Mouse (Mus musculus) kidney, embryonic 14.5 days (tissue): ENCODE results near the gene Gm26602. TPM values are rescaled to one million over a fixed set of nuclear protein-coding genes. Genes with fewer than 3 reads are reported as not detected.

Source experiments
- ATAC-seq: fragments of 200-750 bp; cut with Nextera tagmentation; 2 replicates; pipeline ENCODE4 v1.8.0; 2017; ENCODE audit warnings: moderate number of reproducible peaks, mild to moderate bottlenecking, moderate TSS enrichment, moderate library complexity; ENCODE audit not compliant: low FRiP score, low TSS enrichment
- H3K27ac ChIP-seq: fragments of 300-500 bp; sonication (generic); 2 replicates; pipeline ENCODE4 v1.5.1; 2014; ENCODE audit warnings: low read depth, mild to moderate bottlenecking, low read length, moderate library complexity, mixed read lengths
- H3K27me3 ChIP-seq: fragments of 300-500 bp; sonication (generic); 2 replicates; pipeline ENCODE4 v1.6.1; 2014; ENCODE audit warnings: mild to moderate bottlenecking, low read length; ENCODE audit not compliant: control insufficient read depth, insufficient read depth
- H3K36me3 ChIP-seq: fragments of 300-500 bp; sonication (generic); 2 replicates; pipeline ENCODE4 v1.6.1; 2014; ENCODE audit warnings: low read length, mixed read lengths; ENCODE audit not compliant: control insufficient read depth, insufficient read depth
- H3K4me1 ChIP-seq: fragments of 300-500 bp; sonication (generic); 2 replicates; pipeline ENCODE4 v1.6.1; 2014; ENCODE audit warnings: low read length, mixed read lengths; ENCODE audit not compliant: control insufficient read depth, insufficient read depth
- H3K4me2 ChIP-seq: fragments of 300-500 bp; sonication (generic); replicated peaks from 2 replicates; pipeline ENCODE4 v1.6.1; 2014; ENCODE audit warnings: low read depth, mild to moderate bottlenecking, low read length
- H3K4me3 ChIP-seq: fragments of 300-500 bp; sonication (generic); 2 replicates; pipeline ENCODE4 v1.5.1; 2014; ENCODE audit warnings: mild to moderate bottlenecking, low read length
- H3K9ac ChIP-seq: fragments of 300-500 bp; sonication (generic); 2 replicates; pipeline ENCODE4 v1.6.1; 2014; ENCODE audit warnings: low read depth, mild to moderate bottlenecking, low read length, moderate library complexity
- H3K9me3 ChIP-seq: fragments of 300-500 bp; sonication (generic); 2 replicates; pipeline ENCODE4 v1.6.1; 2016; ENCODE audit warnings: low read length; ENCODE audit not compliant: control insufficient read depth
- WGBS: fragments of 180-500 bp; shearing (Covaris S2); extraction: QIAGEN DNeasy Blood & Tissue Kit; methylation state at CpG from one replicate; pipeline ENCODE4 v1.1.7; 2014; 5-methylcytosine and 5-hydroxymethylcytosine counted together
- polyA plus RNA-seq: library from polyadenylated mRNA; unstranded; fragments of >200 nt; fragmentation: Nextera tagmentation; extraction: Ambion mirVana; gene quantifications from 2 replicates; pipeline ENCODE4 v1.2.1, GENCODE M21; 2014

The Gm26602 gene
- polyA plus RNA-seq, 1 experiment from 2014 or later: 10.8 TPM

- Histone ChIP-seq H3K9me3 (no peaks in the 10 kb centered on the region), H3K4me1 (peaks cover 75% of the 10 kb centered on the region), H3K9ac (peak overlapping the region; percentile 23; the same call in 1 of the 2 replicates), H3K4me2 (peak overlapping the region; percentile 30), H3K27me3 (no peaks in the 10 kb centered on the region), H3K4me3 (no peak overlapping the region), H3K36me3 (peaks cover 41% of the 10 kb centered on the region), H3K27ac (peak overlapping the region; percentile 53)
- peak; percentile 44 for ATAC-seq
- 11% methylated on average over 8 of the region's 8 CpGs for WGBS
Measured at GRCm38 (mm10) chr10:79932736-79933135, 22.1 kb downstream of the Gm26602 start.

DNA sequence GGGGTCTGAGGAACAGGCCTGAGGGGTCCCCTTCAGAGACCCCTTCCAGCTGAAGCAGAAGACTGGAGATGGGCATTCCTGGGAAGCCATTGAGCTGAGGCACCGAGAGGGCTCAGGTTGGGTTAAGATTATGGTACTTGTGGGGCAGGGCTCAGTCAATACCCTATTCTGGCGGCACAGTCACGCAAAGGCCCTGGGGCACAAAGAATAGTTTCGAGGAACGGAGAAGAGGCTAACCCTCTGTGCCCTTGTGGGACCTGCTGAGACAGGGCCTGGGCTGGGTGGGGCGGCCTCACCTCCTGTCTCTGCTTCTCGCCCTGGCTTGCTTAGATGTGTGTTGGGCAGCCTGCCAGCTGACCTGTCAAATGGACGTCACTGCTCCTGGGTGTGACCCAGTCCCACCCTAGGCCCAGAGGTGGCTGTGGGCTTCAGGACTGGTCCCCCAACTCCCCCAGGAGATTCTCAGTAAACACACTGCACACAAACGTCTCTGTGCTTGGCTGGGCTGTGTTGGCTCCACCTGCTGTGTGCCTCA lies 22.6 kb downstream of the Gm26602 start:
- Histone ChIP-seq H3K36me3 (peaks cover 46% of the 10 kb centered on the region), H3K4me2 (no peak overlapping the region), H3K27me3 (no peaks in the 10 kb centered on the region), H3K4me1 (peaks cover 79% of the 10 kb centered on the region), H3K27ac (peak overlapping the region; percentile 53), H3K4me3 (no peak overlapping the region), H3K9ac (0 out of 2 replicates have a peak overlapping the region, but pooled peaks have one; percentile 18), H3K9me3 (no peaks in the 10 kb centered on the region)
- ATAC-seq: no peak
- WGBS: 63% methylated on average over 9 of the region's 9 CpGs

DNA sequence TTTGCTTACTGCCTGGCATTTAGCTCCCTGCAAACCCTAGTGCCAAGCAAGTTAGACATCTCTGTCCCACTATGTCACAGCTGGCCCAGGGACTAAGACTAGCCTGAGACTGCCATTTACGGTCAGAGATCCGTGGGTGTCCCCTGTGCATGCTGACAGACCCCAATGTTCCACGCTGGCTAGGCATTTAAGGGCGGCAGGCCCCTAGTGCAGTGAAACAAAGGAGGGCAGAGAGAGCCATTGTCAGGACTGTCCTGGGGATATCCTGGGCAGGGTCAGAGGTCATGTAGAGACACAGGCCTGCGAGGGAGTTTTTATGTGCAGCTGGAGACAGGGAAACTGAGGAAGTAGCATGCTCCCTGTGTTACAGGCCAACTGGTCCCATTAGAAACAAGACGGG lies 23.2 kb downstream of the Gm26602 start:
- 77% methylated on average over 6 of the region's 6 CpGs for WGBS
- ATAC-seq: no peak
- Histone ChIP-seq H3K27ac (no peak overlapping the region), H3K9me3 (no peaks in the 10 kb centered on the region), H3K4me3 (no peak overlapping the region), H3K27me3 (no peaks in the 10 kb centered on the region), H3K9ac (no peak overlapping the region), H3K4me2 (no peak overlapping the region), H3K4me1 (peaks cover 80% of the 10 kb centered on the region), H3K36me3 (peaks cover 47% of the 10 kb centered on the region)

- H3K27me3 ChIP-seq: no peaks in the 10 kb centered on the region
- WGBS: 61% methylated on average over 13 of the region's 13 CpGs
- H3K9me3 ChIP-seq: no peaks in the 10 kb centered on the region
- no peak overlapping the region for H3K9ac ChIP-seq
- ATAC-seq: no peak
- no peak overlapping the region for H3K27ac ChIP-seq
- no peak overlapping the region for H3K4me3 ChIP-seq
- no peak overlapping the region for H3K4me2 ChIP-seq
- peaks cover 75% of the 10 kb centered on the region for H3K4me1 ChIP-seq
- H3K36me3 ChIP-seq: peaks cover 47% of the 10 kb centered on the region
Measured at GRCm38 (mm10) chr10:79934272-79934721, 23.6 kb downstream of the Gm26602 start.

GRCm38 (mm10) chr10:79934794-79935569 lies 24.3 kb downstream of the Gm26602 start:
- H3K36me3 ChIP-seq: peaks cover 52% of the 10 kb centered on the region
- no peak overlapping the region for H3K4me3 ChIP-seq
- no peak for ATAC-seq

GRCm38 (mm10) chr10:79936284-79936910 lies 25.7 kb downstream of the Gm26602 start:
- peaks cover 52% of the 10 kb centered on the region; the same call in 1 of the 2 replicates for H3K36me3 ChIP-seq
- peak overlapping the region; percentile 14; the same call in 1 of the 2 replicates for H3K27ac ChIP-seq
- H3K4me1 ChIP-seq: peaks cover 71% of the 10 kb centered on the region
- no peak overlapping the region for H3K4me3 ChIP-seq
- no peak overlapping the region for H3K9ac ChIP-seq
- WGBS: 59% methylated on average over 10 of the region's 10 CpGs
- no peak overlapping the region for H3K4me2 ChIP-seq
- H3K9me3 ChIP-seq: no peaks in the 10 kb centered on the region
- ATAC-seq: no peak
- H3K27me3 ChIP-seq: no peaks in the 10 kb centered on the region

More at GRCm38 (mm10) chr10:79934794-79935569, 24.3 kb downstream of the Gm26602 start:
- H3K27me3 ChIP-seq: no peaks in the 10 kb centered on the region
- H3K9me3 ChIP-seq: no peaks in the 10 kb centered on the region
- H3K4me2 ChIP-seq: no peak overlapping the region
- WGBS: 83% methylated on average over 16 of the region's 16 CpGs
- peaks cover 70% of the 10 kb centered on the region for H3K4me1 ChIP-seq
- H3K27ac ChIP-seq: peak overlapping the region; percentile 18; the same call in 1 of the 2 replicates
- H3K9ac ChIP-seq: no peak overlapping the region

DNA sequence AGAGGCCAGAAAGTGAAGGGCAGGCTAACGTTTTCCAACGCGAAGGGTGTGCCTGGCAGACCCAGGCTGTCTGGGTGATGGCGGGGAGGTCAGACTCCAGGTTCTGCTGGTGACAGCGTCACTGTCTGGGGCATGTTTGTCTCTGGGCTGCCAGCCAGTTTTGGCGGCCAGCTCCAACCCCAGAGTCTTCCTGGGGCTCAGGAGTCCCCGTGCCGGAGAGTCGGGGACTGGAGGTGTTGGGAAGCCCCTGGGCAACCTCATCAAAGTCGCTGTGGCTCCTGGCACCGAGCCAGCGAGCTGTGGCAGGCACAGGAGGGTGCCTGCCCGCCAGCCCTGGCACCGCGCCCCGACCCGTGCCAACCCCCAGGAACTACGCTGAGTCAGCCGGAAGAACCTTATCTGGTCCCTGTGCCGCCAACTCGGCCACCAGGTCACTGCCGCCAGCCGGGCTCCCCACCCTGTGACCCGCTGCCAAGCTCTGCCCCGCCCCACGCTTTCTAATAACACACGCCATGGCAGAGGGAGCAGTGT lies 26.3 kb downstream of the Gm26602 start:
- H3K27me3 ChIP-seq: no peaks in the 10 kb centered on the region
- peaks cover 49% of the 10 kb centered on the region; the same call in 1 of the 2 replicates for H3K36me3 ChIP-seq
- H3K4me3 ChIP-seq: no peak overlapping the region
- ATAC-seq: no peak
- 74% methylated on average over 27 of the region's 27 CpGs for WGBS
- H3K27ac ChIP-seq: peak overlapping the region; percentile 14; the same call in 1 of the 2 replicates
- H3K4me2 ChIP-seq: no peak overlapping the region
- H3K9me3 ChIP-seq: no peaks in the 10 kb centered on the region
- H3K4me1 ChIP-seq: peaks cover 65% of the 10 kb centered on the region
- no peak overlapping the region for H3K9ac ChIP-seq

DNA sequence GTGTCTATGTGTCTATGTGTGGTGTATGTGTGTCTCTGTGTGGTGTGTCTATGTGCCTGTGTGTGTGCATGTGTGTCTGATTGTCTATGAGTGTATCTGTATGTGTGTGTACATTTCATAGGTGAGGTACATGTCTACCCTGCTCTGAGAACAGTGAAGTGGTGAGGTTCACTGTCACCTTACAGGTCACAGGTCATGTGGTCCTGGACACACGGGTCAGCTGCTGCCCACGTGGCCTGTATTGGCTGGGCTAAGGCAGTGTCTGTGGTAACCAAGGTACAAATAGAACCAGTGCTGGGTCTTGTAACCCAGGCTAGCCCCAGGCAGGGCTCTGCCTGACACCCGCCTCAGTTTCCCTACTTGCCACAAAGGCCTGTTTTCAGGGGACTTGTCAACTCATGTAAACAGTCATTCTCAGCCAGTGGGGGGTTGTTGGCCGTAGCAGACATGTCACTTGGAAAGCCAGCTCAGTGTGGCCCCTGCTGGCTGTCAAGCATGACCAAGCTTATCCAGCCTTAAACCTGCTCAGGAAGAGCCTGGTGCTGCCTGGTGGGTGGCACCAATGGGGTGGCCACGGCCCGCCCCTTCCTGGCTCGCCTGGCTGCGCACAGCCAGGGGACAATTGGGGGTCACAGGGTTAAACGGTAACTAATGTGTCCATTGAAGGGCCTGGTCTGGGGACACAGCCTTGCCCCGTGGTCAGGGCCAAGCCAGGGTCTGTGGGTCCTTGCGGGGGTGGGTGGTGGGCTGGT lies 27.3 kb downstream of the Gm26602 start:
- no peaks in the 10 kb centered on the region for H3K9me3 ChIP-seq
- WGBS: 61% methylated on average over 11 of the region's 11 CpGs
- no peak overlapping the region for H3K9ac ChIP-seq
- no peak overlapping the region for H3K4me2 ChIP-seq
- no peak overlapping the region for H3K4me3 ChIP-seq
- ATAC-seq: peak; percentile 62; the same call in 1 of the 2 replicates
- H3K36me3 ChIP-seq: peaks cover 48% of the 10 kb centered on the region; the same call in 1 of the 2 replicates
- H3K4me1 ChIP-seq: peaks cover 57% of the 10 kb centered on the region
- H3K27ac ChIP-seq: peak overlapping the region; percentile 52
- H3K27me3 ChIP-seq: no peaks in the 10 kb centered on the region
